Mouse (Mus musculus): ENCODE measurements around the gene Gm4131.

Gene Gm4131

DNA sequence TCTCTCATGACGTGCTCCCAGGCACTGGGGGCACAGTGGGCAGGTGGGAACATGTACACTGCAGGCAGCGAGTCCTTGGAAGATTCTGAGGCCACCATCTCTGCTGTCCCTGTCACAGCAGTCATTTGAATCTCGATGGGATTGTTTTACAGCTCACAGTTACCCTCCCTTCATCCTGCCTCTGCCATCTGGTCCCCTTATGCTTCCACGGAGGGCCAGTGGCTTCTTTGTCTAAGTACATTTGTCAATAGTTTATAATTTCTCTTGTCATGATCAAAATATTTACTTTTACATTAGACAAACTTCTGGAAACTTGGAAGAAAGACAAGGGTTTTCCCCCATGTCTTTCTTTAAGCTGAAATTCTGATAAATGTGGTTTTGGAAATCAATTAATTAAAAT is 20.0 kb downstream of the Gm4131 start:
- DNase-seq: no peak

GRCm38 (mm10) chr14:62546296-62546695 is 20.4 kb downstream of the Gm4131 start:
- no peak for DNase-seq

- DNase-seq: no peak
Measured at GRCm38 (mm10) chr14:62541751-62542150, 25.0 kb downstream of the Gm4131 start.

DNA sequence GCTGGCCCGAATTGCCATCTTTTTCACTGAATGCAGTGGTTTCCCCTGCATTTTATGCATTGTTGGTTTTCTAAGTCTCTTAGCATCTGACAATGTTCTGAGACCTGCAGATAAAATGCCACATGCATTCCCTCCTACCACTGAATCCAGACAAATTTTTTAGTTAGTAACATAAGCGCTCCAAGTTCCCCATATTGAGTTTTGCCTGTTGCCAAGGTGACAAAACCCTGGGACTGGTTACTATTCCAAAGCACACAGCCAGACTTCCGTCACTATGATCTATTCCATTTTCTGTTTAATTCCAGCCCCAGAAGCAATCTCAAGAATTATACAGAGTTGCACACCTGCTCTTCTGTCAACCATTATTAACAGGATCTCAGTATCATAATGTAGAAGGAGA is 26.9 kb downstream of the Gm4131 start:
- no peak for DNase-seq

- no peak for DNase-seq
Measured at GRCm38 (mm10) chr14:62536988-62537387, 29.7 kb downstream of the Gm4131 start.

GRCm38 (mm10) chr14:62536127-62536526 is 30.6 kb downstream of the Gm4131 start:
- no peak for DNase-seq

- no peak for DNase-seq
Measured at GRCm38 (mm10) chr14:62530951-62531350, 35.8 kb downstream of the Gm4131 start.

GRCm38 (mm10) chr14:62512845-62513244 is 53.9 kb downstream of the Gm4131 start:
- no peak for DNase-seq

DNA sequence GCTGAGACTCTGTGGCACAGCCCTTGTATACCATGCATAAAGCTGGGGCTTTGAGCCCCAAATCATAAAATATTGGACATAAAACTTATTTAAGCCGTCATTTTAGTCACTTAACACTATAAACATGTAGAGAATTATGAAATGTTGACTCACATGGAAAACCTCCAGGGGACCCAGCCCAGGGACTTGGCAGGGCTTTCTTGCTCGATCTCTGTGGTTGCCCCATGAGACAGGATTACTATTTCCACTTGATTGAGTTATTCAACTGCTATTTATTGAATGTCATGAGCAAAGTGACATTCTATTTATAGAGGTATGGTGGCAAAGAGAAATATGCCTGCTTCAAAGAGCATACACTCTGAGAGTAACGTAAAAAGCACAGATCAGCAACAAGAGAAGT is 57.4 kb downstream of the Gm4131 start:
- no peak for DNase-seq

- no peak for DNase-seq
Measured at GRCm38 (mm10) chr14:62506261-62506660, 60.5 kb downstream of the Gm4131 start.

- DNase-seq: no peak
Measured at GRCm38 (mm10) chr14:62497391-62497790, 69.3 kb downstream of the Gm4131 start.

DNA sequence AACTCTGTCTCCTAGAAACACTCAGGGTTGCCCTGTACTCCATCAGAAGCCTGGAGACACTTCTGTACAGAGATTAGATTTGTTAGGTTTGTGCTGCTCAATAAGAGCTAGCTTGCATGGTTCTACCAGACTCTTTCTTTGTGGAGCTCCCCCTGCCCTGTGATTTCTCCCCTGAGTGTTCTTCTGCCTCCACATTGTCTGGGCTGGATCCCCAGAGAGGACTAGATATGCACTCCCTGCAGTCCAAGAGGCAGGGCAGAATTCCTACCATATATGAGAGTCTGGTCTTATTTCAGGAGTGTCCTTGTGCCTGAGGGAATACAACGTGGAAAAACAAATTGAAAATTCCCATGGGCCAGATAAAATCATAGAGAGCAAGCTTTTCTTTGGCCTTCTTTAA is 70.2 kb downstream of the Gm4131 start:
- DNase-seq: no peak

GRCm38 (mm10) chr14:62493456-62493855 is 73.3 kb downstream of the Gm4131 start:
- DNase-seq: no peak

DNA sequence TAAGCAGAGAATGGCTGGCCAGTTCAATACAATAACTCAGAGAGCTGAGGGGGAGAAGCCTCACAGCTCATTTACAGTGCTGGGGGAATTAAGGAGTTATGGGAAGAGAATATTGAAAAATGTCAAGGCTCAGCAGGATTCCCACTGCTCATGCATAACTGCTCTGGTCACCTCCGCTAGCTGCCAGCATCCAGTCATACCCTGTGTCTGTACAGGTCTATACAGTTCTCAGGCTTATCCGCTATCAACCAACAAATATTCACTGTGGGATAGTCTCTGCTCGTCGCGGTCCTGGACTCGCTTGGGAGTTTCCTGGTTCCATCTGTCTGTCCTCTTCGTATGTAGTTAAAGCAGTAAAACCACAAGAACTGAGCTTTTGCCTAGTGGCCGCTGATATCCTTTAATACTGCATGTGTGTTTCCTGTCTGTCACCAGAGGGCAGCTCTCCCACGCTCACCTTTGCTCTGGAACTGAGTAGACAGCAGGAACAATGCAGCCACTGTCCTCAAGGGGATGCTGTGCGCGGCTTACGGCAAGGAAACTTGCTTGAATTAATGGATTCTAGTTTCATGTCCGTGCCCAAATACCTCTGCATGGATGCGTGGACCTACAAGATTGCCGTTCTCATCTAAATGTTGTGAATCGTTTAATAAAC is 74.4 kb downstream of the Gm4131 start:
- peak; percentile 87 for DNase-seq

DNA sequence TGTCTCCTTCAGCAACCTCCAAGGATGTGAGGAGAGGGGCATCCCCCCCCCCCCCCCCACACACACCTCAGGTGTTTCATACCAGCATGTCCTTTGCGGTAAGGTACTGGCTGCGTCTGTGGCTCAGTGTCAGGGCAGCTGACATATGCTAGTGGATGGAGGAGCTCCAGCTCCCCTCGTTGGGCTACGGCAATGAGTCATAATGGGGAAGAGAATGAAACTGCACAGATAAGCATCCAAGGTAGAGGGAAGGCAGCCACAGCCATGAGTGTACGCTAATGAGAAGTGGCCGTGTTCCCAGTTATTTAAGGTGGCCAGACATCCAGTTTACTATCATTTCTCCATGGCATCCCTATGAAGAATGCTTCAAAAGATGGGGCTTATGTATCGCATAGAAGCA is 78.5 kb downstream of the Gm4131 start:
- DNase-seq: peak; percentile 37

GRCm38 (mm10) chr14:62481381-62481780 is 85.3 kb downstream of the Gm4131 start:
- no peak for DNase-seq

DNA sequence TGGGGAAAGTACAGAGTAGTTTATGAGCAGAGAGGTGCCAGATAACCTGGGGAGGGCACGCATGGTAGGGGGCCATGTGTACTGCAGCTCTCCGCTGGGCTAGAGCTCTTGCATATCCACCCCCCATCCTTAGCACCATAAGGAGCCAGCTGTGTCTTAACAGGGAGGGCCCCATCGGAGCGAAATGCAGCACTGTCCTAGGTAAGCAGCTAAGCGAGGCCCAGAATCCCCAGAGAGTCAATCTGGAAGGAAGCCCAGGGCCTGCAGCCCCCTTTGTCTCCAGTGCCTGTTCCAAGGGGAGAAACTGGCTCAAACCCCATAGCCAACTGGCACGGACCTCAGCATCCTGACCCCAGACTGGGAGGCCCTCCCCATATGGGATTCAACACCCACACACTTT is 87.3 kb downstream of the Gm4131 start:
- DNase-seq: no peak

- DNase-seq: no peak
Measured at GRCm38 (mm10) chr14:62474481-62474880, 92.2 kb downstream of the Gm4131 start.

- no peak for DNase-seq
Measured at GRCm38 (mm10) chr14:62472061-62472460, 94.7 kb downstream of the Gm4131 start.

- DNase-seq: no peak
Measured at GRCm38 (mm10) chr14:62468753-62469125, 98.0 kb downstream of the Gm4131 start.

DNA sequence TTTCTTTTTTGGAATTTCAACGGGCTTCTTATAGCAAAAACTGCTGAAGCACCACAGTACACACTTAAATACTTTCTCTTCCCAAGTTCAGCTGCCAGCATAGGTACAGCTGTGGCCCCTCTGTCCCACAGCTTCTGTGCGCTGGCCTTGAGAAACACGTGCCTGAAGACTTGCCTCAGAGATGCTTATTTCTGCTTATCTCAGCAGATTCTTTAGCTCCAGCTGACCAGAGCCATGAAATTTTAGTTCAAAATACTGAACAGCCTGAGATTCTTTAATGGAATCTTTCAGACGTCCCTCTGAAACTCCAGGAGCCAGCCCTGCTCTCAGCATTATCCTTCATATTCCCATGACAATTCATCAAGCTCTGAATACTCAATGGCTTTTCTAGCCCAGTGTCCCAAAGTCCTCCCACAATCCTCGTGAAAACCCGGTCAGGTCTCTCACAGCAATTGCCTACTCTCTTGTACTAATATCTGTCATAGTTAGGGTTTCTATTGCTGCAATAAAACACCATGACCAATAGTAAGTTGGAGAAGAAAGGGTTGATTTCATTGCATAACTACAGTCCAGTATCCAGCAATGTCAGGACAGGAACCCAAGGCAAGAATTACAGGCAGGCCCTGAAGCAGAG is 98.5 kb downstream of the Gm4131 start:
- no peak for DNase-seq

- peak; percentile 46 for DNase-seq
Measured at GRCm38 (mm10) chr14:62464966-62465365, 101.8 kb downstream of the Gm4131 start.

GRCm38 (mm10) chr14:62459541-62459940 is 107.2 kb downstream of the Gm4131 start:
- DNase-seq: no peak

GRCm38 (mm10) chr14:62457420-62458181 is 109.1 kb downstream of the Gm4131 start:
- DNase-seq: peak; percentile 89
